Mouse (Mus musculus): ENCODE results near the gene Coro2a. TPM values are rescaled to one million over a fixed set of nuclear protein-coding genes. Genes with fewer than 3 reads are reported as not detected.

The Coro2a gene
- total and polyA plus RNA-seq, 2 experiments from 2014 or later: 0.26 to 1.6 TPM

GRCm38 (mm10) chr4:46535094-46535830, 66.7 kb downstream of the Coro2a start:
- ATAC-seq (ENCODE audit: insufficient read depth, low read depth) (no peak), DNase-seq (ENCODE audit: low spot score) (no peak)
- TF ChIP-seq EP300 (IDR thresholded peaks at IDR 0.05; ENCODE audit: low read depth): no peak
- no peak for TF ChIP-seq CTCF (IDR thresholded peaks at IDR 0.05; ENCODE audit: low read depth)
- Histone ChIP-seq H3K9ac (replicated peaks; ENCODE audit: low read depth, low read length) (peak overlapping the region; percentile 59; the same call in 1 of the 2 replicates), H3K9me3 (replicated peaks; ENCODE audit: control insufficient read depth, low read length) (no peaks in the 10 kb centered on the region), H3K36me3 (replicated peaks; ENCODE audit: control insufficient read depth, insufficient read depth, low read length) (no peaks in the 10 kb centered on the region), H3K4me1 (ENCODE audit: control insufficient read depth, insufficient read depth) (peaks cover 6% of the 10 kb centered on the region; the same call in 1 of the 2 replicates), H3K27ac (ENCODE audit: low read depth) (no peak overlapping the region), H3K4me3 (ENCODE audit: low read depth, low read length) (peak overlapping the region; percentile 68), H3K27me3 (ENCODE audit: control insufficient read depth, insufficient read depth, low read length) (peaks cover 76% of the 10 kb centered on the region), H3K4me2 (ENCODE audit: low read depth, low read length) (peak overlapping the region; percentile 86)
- 11% methylated on average over 16 of the region's 16 CpGs for WGBS

- no peak for ATAC-seq (ENCODE audit: insufficient read depth, low read depth)
- Histone ChIP-seq H3K27me3 (ENCODE audit: control insufficient read depth, insufficient read depth, low read length) (peaks cover 73% of the 10 kb centered on the region), H3K9ac (replicated peaks; ENCODE audit: low read depth, low read length) (no peak overlapping the region; the same call in 1 of the 2 replicates)
Measured at GRCm38 (mm10) chr4:46533934-46534720, 67.9 kb downstream of the Coro2a start.

GRCm38 (mm10) chr4:46532926-46533325, 69.1 kb downstream of the Coro2a start:
- H3K4me1 ChIP-seq (ENCODE audit: control insufficient read depth, insufficient read depth): peaks cover 6% of the 10 kb centered on the region; the same call in 1 of the 2 replicates
- DNase-seq (ENCODE audit: low spot score) (no peak), ATAC-seq (ENCODE audit: insufficient read depth, low read depth) (no peak)
- H3K9me3 ChIP-seq (replicated peaks; ENCODE audit: control insufficient read depth, low read length): no peaks in the 10 kb centered on the region
- H3K9ac ChIP-seq (replicated peaks; ENCODE audit: low read depth, low read length): no peak overlapping the region
- H3K4me2 ChIP-seq (ENCODE audit: low read depth, low read length): no peak overlapping the region
- 70% methylated on average over 7 of the region's 7 CpGs for WGBS
- TF ChIP-seq EP300 (IDR thresholded peaks at IDR 0.05; ENCODE audit: low read depth) (no peak), CTCF (IDR thresholded peaks at IDR 0.05; ENCODE audit: low read depth) (no peak)
- H3K4me3 ChIP-seq (ENCODE audit: low read depth, low read length): no peak overlapping the region
- H3K27ac ChIP-seq (ENCODE audit: low read depth): no peak overlapping the region
- H3K36me3 ChIP-seq (replicated peaks; ENCODE audit: control insufficient read depth, insufficient read depth, low read length): no peaks in the 10 kb centered on the region
- H3K27me3 ChIP-seq (ENCODE audit: control insufficient read depth, insufficient read depth, low read length): peaks cover 62% of the 10 kb centered on the region

More at GRCm38 (mm10) chr4:46533934-46534720, 67.9 kb downstream of the Coro2a start:
- 10% methylated on average over 29 of the region's 29 CpGs for whole genome bisulfite sequencing
- Histone ChIP-seq H3K4me3 (ENCODE audit: low read depth, low read length) (peak overlapping the region; percentile 32), H3K4me2 (ENCODE audit: low read depth, low read length) (peak overlapping the region; percentile 86), H3K27ac (ENCODE audit: low read depth) (no peak overlapping the region), H3K9me3 (replicated peaks; ENCODE audit: control insufficient read depth, low read length) (no peaks in the 10 kb centered on the region), H3K36me3 (replicated peaks; ENCODE audit: control insufficient read depth, insufficient read depth, low read length) (no peaks in the 10 kb centered on the region), H3K4me1 (ENCODE audit: control insufficient read depth, insufficient read depth) (peaks cover 6% of the 10 kb centered on the region; the same call in 1 of the 2 replicates)
- TF ChIP-seq CTCF (IDR thresholded peaks at IDR 0.05; ENCODE audit: low read depth) (no peak), EP300 (IDR thresholded peaks at IDR 0.05; ENCODE audit: low read depth) (no peak)
- no peak for DNase-seq (ENCODE audit: low spot score)

- Histone ChIP-seq H3K4me1 (ENCODE audit: control insufficient read depth, insufficient read depth) (peaks cover 6% of the 10 kb centered on the region; the same call in 1 of the 2 replicates), H3K4me2 (ENCODE audit: low read depth, low read length) (no peak overlapping the region), H3K9ac (replicated peaks; ENCODE audit: low read depth, low read length) (no peak overlapping the region), H3K27me3 (ENCODE audit: control insufficient read depth, insufficient read depth, low read length) (peaks cover 57% of the 10 kb centered on the region), H3K36me3 (replicated peaks; ENCODE audit: control insufficient read depth, insufficient read depth, low read length) (no peaks in the 10 kb centered on the region), H3K9me3 (replicated peaks; ENCODE audit: control insufficient read depth, low read length) (no peaks in the 10 kb centered on the region), H3K27ac (ENCODE audit: low read depth) (no peak overlapping the region), H3K4me3 (ENCODE audit: low read depth, low read length) (no peak overlapping the region)
- no peak for TF ChIP-seq CTCF (IDR thresholded peaks at IDR 0.05; ENCODE audit: low read depth)
- no peak for TF ChIP-seq EP300 (IDR thresholded peaks at IDR 0.05; ENCODE audit: low read depth)
- WGBS: 71% methylated on average over 2 of the region's 2 CpGs
- DNase-seq (ENCODE audit: low spot score) (no peak), ATAC-seq (ENCODE audit: insufficient read depth, low read depth) (no peak)
Measured at GRCm38 (mm10) chr4:46532511-46532910, 69.5 kb downstream of the Coro2a start.

- 56% methylated on average over 7 of the region's 7 CpGs for WGBS
Measured at GRCm38 (mm10) chr4:46529722-46530121, 72.3 kb downstream of the Coro2a start.

More at GRCm38 (mm10) chr4:46529722-46530121, 72.3 kb downstream of the Coro2a start:
- ATAC-seq (ENCODE audit: insufficient read depth, low read depth) (no peak), DNase-seq (ENCODE audit: low spot score) (no peak)
- Histone ChIP-seq H3K27me3 (ENCODE audit: control insufficient read depth, insufficient read depth, low read length) (peaks cover 30% of the 10 kb centered on the region), H3K9ac (replicated peaks; ENCODE audit: low read depth, low read length) (no peak overlapping the region), H3K4me1 (ENCODE audit: control insufficient read depth, insufficient read depth) (peaks cover 10% of the 10 kb centered on the region), H3K9me3 (replicated peaks; ENCODE audit: control insufficient read depth, low read length) (no peaks in the 10 kb centered on the region), H3K36me3 (replicated peaks; ENCODE audit: control insufficient read depth, insufficient read depth, low read length) (no peaks in the 10 kb centered on the region), H3K4me2 (ENCODE audit: low read depth, low read length) (no peak overlapping the region), H3K27ac (ENCODE audit: low read depth) (no peak overlapping the region), H3K4me3 (ENCODE audit: low read depth, low read length) (no peak overlapping the region)
- TF ChIP-seq CTCF (IDR thresholded peaks at IDR 0.05; ENCODE audit: low read depth): no peak
- no peak for TF ChIP-seq EP300 (IDR thresholded peaks at IDR 0.05; ENCODE audit: low read depth)
